Mouse (Mus musculus) limb, embryonic 10.5 days (tissue): ENCODE measurements around the gene Lix1. TPM values are rescaled to one million over a fixed set of nuclear protein-coding genes. Genes with fewer than 3 reads are reported as not detected.
"Not testable (repeated sequence)": the region's sequence is repeated elsewhere in the genome, so short reads cannot be mapped to it uniquely, and the experiment has no call there.

Experiments used
- DNase-seq: peaks from one replicate; pipeline ENCODE4 v3.0.0-alpha.2; 2017; ENCODE audit warnings: low spot score
- H3K27ac ChIP-seq: fragments of 300-500 bp; sonication (generic); 2 replicates; pipeline ENCODE4 v1.5.1; 2016; ENCODE audit warnings: mild to moderate bottlenecking
- H3K27me3 ChIP-seq: fragments of 300-500 bp; sonication (generic); 2 replicates; pipeline ENCODE4 v1.6.1; 2016; ENCODE audit warnings: low read depth, mild to moderate bottlenecking; ENCODE audit not compliant: poor library complexity, severe bottlenecking
- H3K36me3 ChIP-seq: fragments of 300-500 bp; sonication (generic); 2 replicates; pipeline ENCODE4 v1.6.1; 2016; ENCODE audit warnings: mild to moderate bottlenecking, moderate library complexity
- H3K4me1 ChIP-seq: fragments of 300-500 bp; sonication (generic); 2 replicates; pipeline ENCODE4 v1.6.1; 2016
- H3K4me3 ChIP-seq: fragments of 300-500 bp; sonication (generic); 2 replicates; pipeline ENCODE4 v1.5.1; 2016; ENCODE audit warnings: mild to moderate bottlenecking, moderate library complexity
- H3K9me3 ChIP-seq: fragments of 300-500 bp; sonication (generic); replicated peaks from 2 replicates; pipeline ENCODE4 v1.6.1; 2016; ENCODE audit warnings: mild to moderate bottlenecking
- WGBS: fragments of 180-500 bp; shearing (Covaris S2); methylation state at CpG from one replicate; pipeline ENCODE4 v1.1.7; 2016; 5-methylcytosine and 5-hydroxymethylcytosine counted together
- polyA plus RNA-seq: library from polyadenylated mRNA; unstranded; fragments of >200 nt; fragmentation: Nextera tagmentation; extraction: Ambion mirVana; gene quantifications from 2 replicates; pipeline ENCODE4 v1.2.1, GENCODE M21; 2016

Lix1 gene
- polyA plus RNA-seq, 1 experiment from 2014 or later = 216 TPM

GRCm38 (mm10) chr17:17485789-17486188, 83.3 kb downstream of the Lix1 start:
- WGBS = 45% methylated on average over 2 of the region's 2 CpGs
- Histone ChIP-seq H3K4me1 (peaks cover 60% of the 10 kb centered on the region), H3K27me3 (no peaks in the 10 kb centered on the region), H3K27ac (peak overlapping the region; percentile 86), H3K36me3 (no peaks in the 10 kb centered on the region), H3K4me3 (no peak overlapping the region), H3K9me3 (no peaks in the 10 kb centered on the region)
- no peak for DNase-seq

GRCm38 (mm10) chr17:17490820-17491621, 88.5 kb downstream of the Lix1 start:
- Histone ChIP-seq H3K27ac (peak overlapping the region; percentile 88), H3K36me3 (peaks cover 10% of the 10 kb centered on the region), H3K4me3 (peak overlapping the region; percentile 41), H3K27me3 (no peaks in the 10 kb centered on the region), H3K4me1 (peaks cover 59% of the 10 kb centered on the region), H3K9me3 (no peaks in the 10 kb centered on the region)
- peak; percentile 85 for DNase-seq
- 8% methylated on average over 14 of the region's 15 CpGs for WGBS

- Histone ChIP-seq H3K9me3 (no peaks in the 10 kb centered on the region), H3K4me1 (peaks cover 53% of the 10 kb centered on the region), H3K4me3 (peak overlapping the region; percentile 41), H3K27ac (peak overlapping the region; percentile 88), H3K36me3 (peaks cover 10% of the 10 kb centered on the region), H3K27me3 (no peaks in the 10 kb centered on the region)
- WGBS = 33% methylated on average over 7 of the region's 7 CpGs
- DNase-seq = no peak
Measured at GRCm38 (mm10) chr17:17491622-17492001, 89.1 kb downstream of the Lix1 start.

- peak; percentile 39 for DNase-seq
- Histone ChIP-seq H3K4me3 (peak overlapping the region; percentile 41), H3K27ac (peak overlapping the region; percentile 88), H3K36me3 (peaks cover 12% of the 10 kb centered on the region), H3K4me1 (peaks cover 48% of the 10 kb centered on the region), H3K27me3 (no peaks in the 10 kb centered on the region), H3K9me3 (no peaks in the 10 kb centered on the region)
- WGBS = 74% methylated on average over 8 of the region's 8 CpGs
Measured at GRCm38 (mm10) chr17:17492116-17492515, 89.6 kb downstream of the Lix1 start.

- DNase-seq, H3K27ac ChIP-seq, H3K4me3 ChIP-seq, H3K9me3 ChIP-seq, H3K27me3 ChIP-seq: not testable (repeated sequence)
- Histone ChIP-seq H3K36me3 (peaks cover 20% of the 10 kb centered on the region), H3K4me1 (peaks cover 44% of the 10 kb centered on the region)
Measured at GRCm38 (mm10) chr17:17496234-17496633, 93.8 kb downstream of the Lix1 start.

- 91% methylated on average over 7 of the region's 7 CpGs for WGBS
- H3K9me3 ChIP-seq = no peaks in the 10 kb centered on the region
- no peak for DNase-seq
- H3K36me3 ChIP-seq = peaks cover 20% of the 10 kb centered on the region
- H3K4me1 ChIP-seq = peaks cover 39% of the 10 kb centered on the region
- no peak overlapping the region for H3K4me3 ChIP-seq
- no peaks in the 10 kb centered on the region for H3K27me3 ChIP-seq
- no peak overlapping the region for H3K27ac ChIP-seq
Measured at GRCm38 (mm10) chr17:17496730-17497129, 94.3 kb downstream of the Lix1 start.

- WGBS = 24% methylated on average over 1 of the region's 1 CpGs
- DNase-seq = peak; percentile 45
- peaks cover 17% of the 10 kb centered on the region for H3K36me3 ChIP-seq
- H3K27me3 ChIP-seq = no peaks in the 10 kb centered on the region
- H3K27ac ChIP-seq = peak overlapping the region; percentile 75
- H3K9me3 ChIP-seq = no peaks in the 10 kb centered on the region
- peaks cover 23% of the 10 kb centered on the region for H3K4me1 ChIP-seq
- H3K4me3 ChIP-seq = no peak overlapping the region
Measured at GRCm38 (mm10) chr17:17498848-17499247, 96.4 kb downstream of the Lix1 start.

GRCm38 (mm10) chr17:17499278-17499677, 96.8 kb downstream of the Lix1 start:
- peaks cover 13% of the 10 kb centered on the region for H3K36me3 ChIP-seq
- peaks cover 23% of the 10 kb centered on the region for H3K4me1 ChIP-seq
- H3K4me3 ChIP-seq = no peak overlapping the region
- WGBS = 74% methylated on average over 3 of the region's 3 CpGs
- H3K27me3 ChIP-seq = no peaks in the 10 kb centered on the region
- H3K27ac ChIP-seq = peak overlapping the region; percentile 75
- no peaks in the 10 kb centered on the region for H3K9me3 ChIP-seq
- DNase-seq = no peak

- DNase-seq = no peak
- 90% methylated on average over 10 of the region's 10 CpGs for WGBS
- H3K4me1 ChIP-seq = peaks cover 6% of the 10 kb centered on the region; the same call in 1 of the 2 replicates
- 0 out of 2 replicates have a peak, but pooled peaks cover 5% of the 10 kb centered on the region for H3K36me3 ChIP-seq
- H3K4me3 ChIP-seq = no peak overlapping the region
- H3K27me3 ChIP-seq = no peaks in the 10 kb centered on the region
- no peaks in the 10 kb centered on the region for H3K9me3 ChIP-seq
- peak overlapping the region; percentile 50; the same call in 1 of the 2 replicates for H3K27ac ChIP-seq
Measured at GRCm38 (mm10) chr17:17506677-17507076, 104.2 kb downstream of the Lix1 start.

Other genes starting within 250 kb of the Lix1 start
- gene Riok2, start 28.4 kb upstream of the Lix1 start, polyA plus RNA-seq = 36.6 and 38.8 TPM in 2 replicates
- 8.4 and 10.1 TPM in 2 replicates for gene Lnpep, start 222.4 kb downstream of the Lix1 start, polyA plus RNA-seq